Mouse (Mus musculus) heart, adult 2 months (tissue): ENCODE results near the gene Gh. TPM values are rescaled to one million over a fixed set of nuclear protein-coding genes. Genes with fewer than 3 reads are reported as not detected.
A peak's percentile ranks its signal among the peaks of the same experiment; 100 is the strongest.

Experiments
- DNase-seq, 2 experiments: peaks; one replicate each; pipeline ENCODE4 v3.0.0; 2021
- H3K27ac ChIP-seq: fragments of 200-600 bp; 2 replicates; pipeline ENCODE4 v1.8.1; 2022
- H3K27me3 ChIP-seq: fragments of 200-500 bp; 2 replicates; pipeline ENCODE4 v1.6.1; 2012; ENCODE audit warnings: mild to moderate bottlenecking, low read length, inconsistent platforms, mixed read lengths; ENCODE audit not compliant: control insufficient read depth, insufficient read depth
- H3K36me3 ChIP-seq: fragments of 200-500 bp; 2 replicates; pipeline ENCODE4 v1.6.1; 2012; ENCODE audit warnings: low read length, inconsistent platforms; ENCODE audit not compliant: control insufficient read depth, insufficient read depth
- H3K4me1 ChIP-seq: fragments of 200-500 bp; 2 replicates; pipeline ENCODE4 v1.6.1; 2011; ENCODE audit warnings: low read length; ENCODE audit not compliant: control insufficient read depth, insufficient read depth
- H3K4me3 ChIP-seq: fragments of 200-600 bp; 2 replicates; pipeline ENCODE4 v1.8.1; 2022
- H3K79me2 ChIP-seq: fragments of 200-500 bp; replicated peaks from 2 replicates; pipeline ENCODE4 v1.6.1; 2012; ENCODE audit warnings: mild to moderate bottlenecking, inconsistent platforms, low read length, moderate library complexity, mixed read lengths; ENCODE audit not compliant: control insufficient read depth, insufficient read depth
- H3K9ac ChIP-seq: fragments of 200-500 bp; 2 replicates; pipeline ENCODE4 v1.6.1; 2012; ENCODE audit warnings: low read depth, mild to moderate bottlenecking, control low read depth, inconsistent platforms, low read length, mixed read lengths
- CTCF ChIP-seq: fragments of 200-600 bp; IDR thresholded peaks from 2 replicates; pipeline ENCODE4 v1.8.1; 2022; ENCODE audit warnings: antibody characterized with exemption, mild to moderate bottlenecking, moderate library complexity
- EP300 ChIP-seq: fragments of 200-500 bp; IDR thresholded peaks from 2 replicates; pipeline ENCODE4 v1.6.1; 2011; ENCODE audit warnings: low read depth, low read length, control low read depth; ENCODE audit not compliant: insufficient read depth
- POLR2A ChIP-seq: fragments of 200-500 bp; IDR thresholded peaks from 2 replicates; pipeline ENCODE4 v1.6.1; 2011; ENCODE audit warnings: mild to moderate bottlenecking, low read depth, low read length, control low read depth; ENCODE audit not compliant: insufficient read depth
- WGBS: fragments of 180-500 bp; shearing (Covaris S2); methylation state at CpG from one replicate; pipeline ENCODE4 v1.1.7; 2018; 5-methylcytosine and 5-hydroxymethylcytosine counted together
- intact Hi-C: fragments of 180-260 bp; cut with DNase I; formaldehyde crosslinking; loops from one replicate; pipeline ENCODE4 v1.15.1; 2025
- polyA plus RNA-seq: library from polyadenylated mRNA; depleted of rRNA; stranded (reverse); fragments of >200 nt; gene quantifications from 2 replicates; pipeline ENCODE4 v1.2.3, GENCODE M21; 2012
- total RNA-seq, 2 experiments: library from RNA; stranded (reverse); gene quantifications; 2 replicates each; pipeline ENCODE4 v1.2.3; 2021

Gene Gh
- total and polyA plus RNA-seq, 3 experiments, result not detected

- Histone ChIP-seq H3K4me1 (no peaks in the 10 kb centered on the region), H3K27ac (no peak overlapping the region), H3K27me3 (no peaks in the 10 kb centered on the region), H3K79me2 (no peaks in the 10 kb centered on the region), H3K36me3 (no peaks in the 10 kb centered on the region), H3K9ac (no peak overlapping the region), H3K4me3 (no peak overlapping the region)
- TF ChIP-seq CTCF, result no peak
- TF ChIP-seq EP300, result no peak
- TF ChIP-seq POLR2A, result no peak
- intact Hi-C loops, result no loop called here
- 100% methylated on average over 1 of the region's 1 CpGs for WGBS
- DNase-seq, result no peak
These were observed 14.8 kb upstream of the Gh start for GRCm38 (mm10) chr11:106316416-106316815.

GRCm38 (mm10) chr11:106314333-106314812, 12.7 kb upstream of the Gh start, which contains the start of gene Cd79b:
TSS of gene Cd79b (minus strand) at chr11:106314762.
- H3K4me1 ChIP-seq, result no peaks in the 10 kb centered on the region
- no peaks in the 10 kb centered on the region for H3K79me2 ChIP-seq
- H3K36me3 ChIP-seq, result no peaks in the 10 kb centered on the region
- no peaks in the 10 kb centered on the region for H3K27me3 ChIP-seq
- H3K27ac ChIP-seq, result no peak within 1 kb of the TSS
- H3K9ac ChIP-seq, result no peak within 1 kb of the TSS
- intact Hi-C loops, result no loop called here
- H3K4me3 ChIP-seq, result no peak within 1 kb of the TSS
- 79% methylated on average over 9 of the region's 9 CpGs for WGBS
- no peak for TF ChIP-seq EP300
- TF ChIP-seq CTCF, result no peak
- TF ChIP-seq POLR2A, result no peak
- DNase-seq, result peak in 1 of 2 experiments; percentile 53

- intact Hi-C loops, result no loop called here
- H3K4me3 ChIP-seq, result no peak overlapping the region
- H3K79me2 ChIP-seq, result no peaks in the 10 kb centered on the region
- H3K36me3 ChIP-seq, result no peaks in the 10 kb centered on the region
- H3K9ac ChIP-seq, result no peak overlapping the region
- WGBS, result 61% methylated on average over 5 of the region's 5 CpGs
- H3K4me1 ChIP-seq, result no peaks in the 10 kb centered on the region
- DNase-seq, result no peak
- no peaks in the 10 kb centered on the region for H3K27me3 ChIP-seq
- TF ChIP-seq EP300, result no peak
- TF ChIP-seq CTCF, result no peak
- TF ChIP-seq POLR2A, result no peak
- H3K27ac ChIP-seq, result no peak overlapping the region
These were observed 11.9 kb upstream of the Gh start for GRCm38 (mm10) chr11:106313533-106313932.

- intact Hi-C loops, result no loop called here
- Histone ChIP-seq H3K36me3 (no peaks in the 10 kb centered on the region), H3K4me1 (no peaks in the 10 kb centered on the region), H3K27me3 (no peaks in the 10 kb centered on the region), H3K79me2 (no peaks in the 10 kb centered on the region), H3K27ac (no peak overlapping the region), H3K9ac (no peak overlapping the region), H3K4me3 (no peak overlapping the region)
- WGBS, result 83% methylated on average over 5 of the region's 5 CpGs
- no peak for TF ChIP-seq POLR2A
- TF ChIP-seq EP300, result no peak
- no peak for TF ChIP-seq CTCF
- DNase-seq, result peak in 1 of 2 experiments; percentile 44
These were observed 8.5 kb upstream of the Gh start for GRCm38 (mm10) chr11:106310123-106310522.

GRCm38 (mm10) chr11:106308162-106308561, 6.5 kb upstream of the Gh start:
- TF ChIP-seq CTCF, result no peak
- no peak for TF ChIP-seq EP300
- no peak for TF ChIP-seq POLR2A
- DNase-seq, result peak in 1 of 2 experiments; percentile 61
- H3K9ac ChIP-seq, result no peak overlapping the region
- H3K36me3 ChIP-seq, result no peaks in the 10 kb centered on the region
- 70% methylated on average over 11 of the region's 11 CpGs for WGBS
- no peak overlapping the region for H3K4me3 ChIP-seq
- intact Hi-C loops, result no loop called here
- no peaks in the 10 kb centered on the region for H3K27me3 ChIP-seq
- no peaks in the 10 kb centered on the region for H3K79me2 ChIP-seq
- H3K27ac ChIP-seq, result no peak overlapping the region
- no peaks in the 10 kb centered on the region for H3K4me1 ChIP-seq

- H3K27me3 ChIP-seq, result no peaks in the 10 kb centered on the region
- TF ChIP-seq EP300 (no peak), CTCF (no peak), POLR2A (no peak)
- WGBS, result 49% methylated on average over 5 of the region's 5 CpGs
- H3K36me3 ChIP-seq, result no peaks in the 10 kb centered on the region
- no peaks in the 10 kb centered on the region for H3K79me2 ChIP-seq
- H3K4me3 ChIP-seq, result no peak overlapping the region
- no peak for DNase-seq
- H3K27ac ChIP-seq, result no peak overlapping the region
- H3K4me1 ChIP-seq, result no peaks in the 10 kb centered on the region
- no peak overlapping the region for H3K9ac ChIP-seq
- intact Hi-C loops, result no loop called here
These were observed 5.8 kb upstream of the Gh start for GRCm38 (mm10) chr11:106307432-106307831.
